Mouse (Mus musculus) bone marrow macrophage, adult 2 months (primary cell): ENCODE data around the gene Loxl4.

Experiments used
- CTCF ChIP-seq: IDR thresholded peaks from 2 replicates; pipeline ENCODE4 v1.5.1; 2012; ENCODE audit warnings: low read depth, mild to moderate bottlenecking, low read length, moderate library complexity
- POLR2A ChIP-seq: IDR thresholded peaks from 2 replicates; pipeline ENCODE4 v1.6.1; 2012; ENCODE audit warnings: mild to moderate bottlenecking, low read depth, low read length, borderline replicate concordance

GRCm38 (mm10) chr19:42628068-42628467 lies 15.5 kb upstream of the Loxl4 start:
- no peak for TF ChIP-seq POLR2A
- TF ChIP-seq CTCF: no peak
